Mouse (Mus musculus): ENCODE measurements at regions not wholly inside any gene's neighbourhood (a gene's known extent, or its start where the extent isn't known, plus 50 kb on each side); places are given as distances from the start of the nearest gene placed in this dataset.
"Not testable (repeated sequence)": the region's sequence is repeated elsewhere in the genome, so short reads cannot be mapped to it uniquely, and the experiment has no call there.

- DNase-seq, result no peak
Observed at GRCm38 (mm10) chr3:16130385-16130784, 124.1 kb upstream of the Gm5150 start.

GRCm38 (mm10) chr3:16125346-16125915, 119.2 kb upstream of the Gm5150 start:
- DNase-seq, result not testable (repeated sequence)

- DNase-seq, result no peak
Observed at GRCm38 (mm10) chr3:16115944-16116343, 109.7 kb upstream of the Gm5150 start.

GRCm38 (mm10) chr3:16107492-16107891, 101.3 kb upstream of the Gm5150 start:
- no peak for DNase-seq

- no peak for DNase-seq
Observed at GRCm38 (mm10) chr3:16105080-16105479, 98.8 kb upstream of the Gm5150 start.

GRCm38 (mm10) chr3:16103180-16103579, 96.9 kb upstream of the Gm5150 start:
- DNase-seq, result no peak

GRCm38 (mm10) chr3:16086550-16086949, 80.3 kb upstream of the Gm5150 start:
- peak in 1 of 2 experiments; percentile 16 for DNase-seq

GRCm38 (mm10) chr3:16085288-16085687, 79.1 kb upstream of the Gm5150 start:
- DNase-seq, result no peak

- no peak for DNase-seq
Observed at GRCm38 (mm10) chr3:16079178-16079577, 72.9 kb upstream of the Gm5150 start.

GRCm38 (mm10) chr3:16071906-16072305, 65.7 kb upstream of the Gm5150 start:
- no peak for DNase-seq

- no peak for DNase-seq
Observed at GRCm38 (mm10) chr3:16070963-16071362, 64.7 kb upstream of the Gm5150 start.

- DNase-seq, result not testable (repeated sequence)
Observed at GRCm38 (mm10) chr3:16057709-16058108, 51.5 kb upstream of the Gm5150 start.

All from B cell, adult 2 months (primary cell).